Mouse (Mus musculus) testis, postnatal 10 days (tissue): ENCODE data around the gene Cd151.
"Not testable (repeated sequence)": the region's sequence is repeated elsewhere in the genome, so short reads cannot be mapped to it uniquely, and the experiment has no call there.

Experiments
- DNase-seq: peaks from one replicate; pipeline ENCODE4 v3.0.0; 2021; ENCODE audit warnings: low spot score

Gene Cd151

DNA sequence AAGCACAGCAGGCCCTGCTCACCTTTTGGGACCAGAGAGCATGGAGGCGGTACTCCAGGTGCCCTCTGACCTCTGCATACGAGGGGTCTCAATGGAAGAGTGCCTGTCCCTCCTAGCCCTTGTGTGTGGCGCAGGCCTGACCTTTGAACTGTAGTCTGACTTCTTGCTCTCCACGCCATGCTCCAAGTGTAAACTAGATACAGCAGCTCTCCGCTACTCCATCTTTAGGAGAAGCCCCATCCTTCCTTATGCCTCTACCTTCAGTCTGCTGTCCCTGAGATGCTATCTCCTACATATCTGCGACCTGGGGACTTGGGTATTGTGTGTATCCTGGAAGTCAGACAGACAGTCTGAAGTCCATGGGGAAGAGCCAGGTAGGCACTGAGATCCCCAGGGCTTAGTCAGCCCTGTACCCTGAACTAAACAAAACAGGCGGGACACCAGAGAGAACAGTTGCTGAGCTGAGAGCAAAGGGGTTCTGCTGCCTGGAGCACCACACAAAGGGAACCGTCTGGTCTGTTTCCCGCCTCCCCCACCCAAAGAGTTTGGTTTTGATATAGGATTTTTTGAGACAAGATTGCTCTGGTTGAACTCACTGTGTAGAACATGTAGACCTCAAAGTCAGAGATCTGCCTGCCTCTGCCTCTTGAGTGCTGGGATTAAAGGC, 31.2 kb upstream of the Cd151 start:
- no peak for DNase-seq

DNA sequence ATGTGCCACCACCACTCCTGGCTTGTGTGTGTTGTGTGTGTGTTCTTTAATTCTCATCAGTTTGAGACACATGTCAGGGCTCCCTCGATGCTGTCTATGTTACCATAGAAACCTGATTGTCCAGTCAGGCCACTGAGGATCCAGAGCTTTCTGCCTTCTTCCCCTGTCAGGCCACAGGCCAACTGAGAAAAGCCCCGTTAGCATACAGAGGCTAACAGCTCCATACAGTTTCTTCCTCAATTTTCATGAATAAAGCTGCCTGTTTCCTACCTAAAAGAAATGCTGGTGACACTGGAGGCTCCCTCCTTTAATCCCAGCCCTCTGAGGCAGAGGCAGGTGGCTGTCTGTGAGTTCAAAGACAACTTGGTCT, 30.7 kb upstream of the Cd151 start:
- no peak for DNase-seq

DNA sequence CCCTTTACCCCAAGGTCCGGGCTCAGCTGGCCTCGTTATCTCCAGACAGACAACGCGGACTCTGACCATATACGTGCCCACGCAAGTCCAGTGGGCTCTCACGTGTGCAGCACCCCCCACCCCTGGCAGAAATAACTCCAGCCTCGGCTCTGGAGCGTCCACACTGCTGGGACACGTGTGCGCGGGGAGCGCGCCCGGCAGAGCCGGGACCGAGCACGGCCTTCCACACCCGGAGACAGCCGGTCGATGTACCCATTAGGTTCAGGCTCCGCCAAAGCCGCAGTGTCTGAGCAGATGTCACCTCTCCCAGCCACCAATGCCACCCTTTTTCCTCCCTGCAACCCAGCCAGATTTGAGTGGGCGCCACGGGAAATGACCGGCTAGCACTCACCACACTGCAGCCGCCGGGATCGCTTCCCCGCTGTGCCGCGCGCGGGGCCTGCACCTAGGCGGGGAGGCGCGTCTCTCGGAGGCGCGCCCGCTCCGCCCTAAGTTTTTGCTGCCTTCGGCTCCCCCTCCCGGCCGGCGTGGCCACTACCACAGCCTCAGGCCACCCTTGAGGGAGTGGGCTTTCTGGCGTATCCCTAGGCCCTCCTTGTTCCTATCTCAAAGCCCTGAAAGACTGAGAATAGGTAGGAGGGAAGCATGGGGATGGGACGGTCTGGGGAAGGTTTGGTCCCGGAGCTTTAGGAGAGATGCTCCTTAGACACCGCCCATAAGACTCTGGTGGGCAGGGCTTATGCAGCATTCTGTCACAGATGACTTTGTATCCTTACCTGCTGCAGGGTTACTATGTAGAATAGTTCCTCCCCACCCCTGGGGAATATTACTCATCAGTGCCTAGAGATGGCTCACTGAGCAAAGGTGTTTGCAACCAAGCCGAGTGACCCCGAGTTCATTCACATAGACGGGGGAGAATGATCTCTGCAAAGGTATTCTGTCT, 29.7 kb upstream of the Cd151 start, which contains the start of gene Slc25a22:
Gene Slc25a22, minus strand, starts transcription at position 715 of the 943 bp plus-strand sequence.
- DNase-seq, result peak; percentile 89

DNA sequence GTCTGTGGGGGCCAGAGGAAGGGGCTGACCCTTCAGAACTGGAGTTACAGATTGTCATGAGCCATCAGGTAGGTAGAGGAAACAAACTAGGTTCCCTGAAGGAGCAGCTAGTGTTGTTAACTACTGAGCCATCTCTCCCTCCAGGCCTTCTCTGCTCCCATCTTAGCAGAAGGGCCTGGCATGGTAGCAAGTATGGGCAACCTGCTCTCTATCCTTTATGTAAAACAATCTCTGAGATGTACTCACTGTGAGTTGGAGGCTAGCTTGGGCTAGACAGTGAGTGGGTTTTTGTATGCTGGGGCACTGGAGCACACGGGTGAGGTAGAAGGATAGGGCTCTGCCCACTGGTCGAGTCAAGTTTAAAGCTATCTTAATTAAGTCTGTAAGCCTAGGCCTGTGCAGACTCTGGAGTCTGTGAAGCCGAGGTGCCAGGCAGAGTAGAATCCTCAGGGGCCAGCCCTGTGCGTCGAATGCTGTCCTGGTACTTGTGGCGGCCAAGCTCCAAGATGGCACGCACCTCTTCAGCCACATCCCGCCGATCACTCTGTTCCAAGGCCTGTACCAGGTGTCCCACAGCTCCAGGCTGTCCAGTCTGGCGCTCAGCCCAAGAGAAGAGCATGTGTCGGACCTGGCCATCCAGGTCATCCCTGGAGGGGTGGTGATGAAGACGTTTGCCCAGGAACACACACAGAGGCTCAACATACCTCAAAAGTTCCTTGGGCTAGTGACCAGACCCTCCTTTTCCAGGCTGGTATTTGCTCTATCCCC, 28.8 kb upstream of the Cd151 start:
- no peak for DNase-seq

DNA sequence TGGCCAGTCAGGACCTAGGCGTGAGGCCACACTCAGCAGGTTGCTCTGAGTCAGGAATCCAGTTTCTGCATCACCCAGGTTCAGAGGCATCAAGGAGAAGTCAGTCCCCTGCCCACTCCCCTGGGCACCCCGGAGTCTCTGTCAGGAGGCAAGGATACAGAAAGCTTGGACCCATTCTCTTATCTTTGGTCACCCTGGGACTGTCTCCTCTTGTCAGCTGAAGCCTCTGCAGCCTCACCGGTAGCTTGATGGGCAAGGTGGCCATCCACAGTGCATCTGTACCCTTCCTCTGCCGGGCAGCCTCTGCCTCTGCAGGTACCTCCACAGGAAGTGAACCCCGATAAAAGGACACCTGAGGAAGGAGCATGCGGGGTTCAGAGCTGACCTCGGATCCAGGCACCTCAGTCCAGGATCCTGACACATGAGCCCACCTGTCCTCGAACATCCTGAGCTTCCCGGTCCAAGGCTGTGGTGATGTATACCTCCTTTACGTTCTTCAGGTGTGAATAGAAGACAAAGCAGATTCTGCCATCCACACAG, 28.0 kb upstream of the Cd151 start:
- DNase-seq, result no peak

DNA sequence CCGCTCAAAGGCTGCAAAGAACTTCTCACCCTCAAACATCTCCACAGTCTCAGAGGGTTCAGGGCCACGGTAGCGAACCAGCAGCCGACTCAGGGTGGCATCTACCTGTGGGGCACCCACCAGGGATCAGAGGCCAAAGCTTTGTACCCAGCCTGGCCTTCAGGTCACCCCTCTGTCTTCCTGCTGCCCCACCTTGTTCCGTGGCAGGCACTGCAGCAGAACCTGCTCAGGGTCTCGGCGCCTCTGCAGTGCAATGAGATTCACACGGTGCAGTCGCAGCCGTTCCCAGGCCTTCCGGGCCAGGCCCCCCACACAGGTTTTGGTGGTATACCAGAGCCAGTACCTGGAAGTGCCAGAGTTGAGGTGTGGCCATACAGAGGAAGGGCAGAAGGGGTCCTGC, 27.4 kb upstream of the Cd151 start:
- DNase-seq, result no peak

DNA sequence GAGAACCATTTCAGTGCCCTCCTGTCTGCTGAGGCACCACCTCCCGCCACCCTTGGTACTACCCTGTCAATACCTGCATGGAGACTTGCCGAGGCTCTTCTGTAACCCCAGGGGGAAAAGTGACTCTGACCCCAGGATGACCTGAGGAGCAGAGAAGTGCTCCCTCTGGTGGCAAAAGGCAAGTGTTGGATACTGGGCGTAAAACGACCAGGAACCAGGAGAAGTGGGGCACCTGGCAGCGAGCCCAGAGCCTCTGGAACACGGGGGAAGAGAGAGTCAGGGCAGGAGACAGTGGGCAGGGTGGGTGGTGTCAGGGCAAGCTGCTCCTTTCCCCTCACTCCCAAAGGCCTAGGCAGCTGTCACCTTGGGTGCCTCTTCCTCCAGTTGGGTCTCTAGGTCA, 26.6 kb upstream of the Cd151 start:
- peak; percentile 81 for DNase-seq

DNA sequence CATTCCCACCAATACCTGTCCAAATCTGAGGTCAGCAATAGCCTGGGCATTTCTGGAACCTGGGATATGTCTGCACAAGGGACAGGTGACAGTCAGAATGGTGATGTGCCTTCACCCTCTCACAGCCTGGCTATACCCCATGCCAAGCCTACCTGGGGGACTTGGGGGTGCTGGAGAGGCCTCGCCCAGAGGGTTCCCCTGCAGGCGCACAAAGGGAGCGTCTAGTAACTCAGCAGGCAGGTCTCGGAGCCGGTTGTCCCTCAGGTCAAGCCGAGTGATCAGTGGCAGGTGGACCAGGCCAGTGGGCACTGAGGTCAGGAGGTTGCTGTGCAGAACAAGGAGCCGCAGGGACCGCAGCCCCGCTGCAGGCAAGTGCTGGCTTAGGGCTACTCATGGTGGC, 25.7 kb upstream of the Cd151 start:
- no peak for DNase-seq

DNA sequence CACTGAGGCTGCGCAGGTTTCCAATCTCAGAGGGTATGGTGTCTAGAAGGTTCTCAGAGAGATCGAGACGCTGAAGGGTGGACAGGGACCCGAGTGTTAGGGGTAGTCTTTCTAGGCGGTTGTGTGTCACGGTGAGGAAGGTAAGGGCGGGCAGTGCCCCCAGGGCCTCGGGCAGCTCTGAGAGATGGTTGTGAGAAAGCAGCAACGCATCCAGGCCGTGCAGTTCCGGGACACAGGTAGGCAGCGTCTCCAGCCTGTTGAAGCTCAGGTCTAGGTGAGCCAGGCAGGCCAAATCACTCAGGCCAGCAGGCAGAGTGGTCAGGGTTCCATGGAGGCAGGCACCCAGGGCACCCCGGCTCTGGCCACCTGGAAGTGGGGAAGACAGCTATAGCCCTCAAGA, 25.0 kb upstream of the Cd151 start:
- DNase-seq, result no peak

DNA sequence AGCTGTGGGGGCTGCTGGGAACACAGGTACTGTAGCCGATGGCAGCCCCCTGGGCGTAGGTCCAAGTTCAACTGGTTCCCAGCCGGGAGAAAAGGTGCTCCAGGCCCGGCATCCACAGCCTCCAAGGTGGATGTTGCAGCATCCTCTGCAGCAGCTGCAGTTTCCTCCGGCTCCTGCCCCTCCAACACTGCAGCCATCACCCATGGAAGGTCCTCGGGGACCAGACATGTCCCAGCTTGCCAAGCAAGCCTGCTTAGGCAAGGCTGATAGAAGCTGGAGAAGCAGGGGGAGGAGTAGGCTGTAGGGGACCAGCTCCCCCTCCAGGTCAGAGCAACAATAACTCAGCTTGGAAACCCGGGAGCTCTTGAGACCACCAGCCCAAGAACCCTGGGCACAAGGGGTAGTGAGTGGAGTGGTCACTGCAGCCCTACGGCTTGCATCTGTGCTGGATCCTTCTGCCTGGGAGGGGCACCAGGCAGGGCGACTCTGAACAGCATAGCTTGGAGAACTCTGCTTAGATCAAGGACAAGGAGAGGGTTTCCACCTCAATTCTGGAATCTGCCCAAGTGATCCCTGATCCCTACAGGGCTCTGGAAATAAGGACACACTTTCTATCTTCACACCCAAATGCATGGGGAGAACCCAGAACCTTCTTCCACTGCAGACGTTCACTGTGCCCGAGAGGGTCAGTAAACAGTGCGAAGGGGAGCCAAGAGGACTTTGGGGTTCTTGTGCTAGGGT, 23.9 kb upstream of the Cd151 start:
- DNase-seq, result no peak

DNA sequence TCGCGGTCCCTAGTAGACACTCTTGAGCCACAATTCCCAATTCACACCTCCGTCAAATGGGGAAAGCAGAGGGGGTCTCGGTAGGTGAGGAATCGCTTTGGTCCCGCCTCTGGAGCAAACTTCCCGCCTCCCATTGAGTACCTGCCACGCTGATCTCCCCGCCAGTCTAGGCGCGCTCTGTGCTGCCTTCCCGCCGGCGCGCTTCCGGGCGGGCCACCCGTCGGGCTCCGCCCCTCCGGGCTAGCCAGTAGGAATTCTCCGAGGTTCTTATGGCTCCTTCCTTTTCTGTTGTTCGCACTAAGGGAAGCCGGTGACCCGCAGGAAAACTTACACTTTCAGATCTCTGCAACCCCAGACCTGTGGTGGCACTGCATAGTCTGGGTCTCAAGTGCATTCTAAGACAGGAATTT, 23.4 kb upstream of the Cd151 start, which contains the start of gene Pidd1:
Gene Pidd1, minus strand, starts transcription at position 198 of the 410 bp plus-strand sequence.
- peak; percentile 78 for DNase-seq

DNA sequence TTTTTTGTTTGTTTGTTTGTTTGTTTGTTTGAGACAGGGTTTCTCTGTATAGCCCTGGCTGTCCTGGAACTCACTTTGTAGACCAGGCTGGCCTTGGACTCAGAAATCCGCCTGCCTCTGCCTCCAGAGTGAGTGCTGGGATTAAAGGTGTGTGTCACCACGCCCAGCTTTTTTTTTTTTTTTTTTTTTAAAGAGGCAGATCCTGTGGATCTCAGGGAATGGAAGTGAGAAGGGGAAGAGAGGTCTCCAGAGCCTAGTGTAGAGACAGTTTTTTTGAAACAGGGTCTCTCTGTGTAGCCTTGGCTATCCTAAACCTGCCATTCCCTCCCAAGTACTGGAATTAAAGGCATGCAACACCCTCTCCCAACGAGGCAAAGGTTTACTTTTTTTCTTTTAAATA, 20.8 kb upstream of the Cd151 start:
- DNase-seq, result not testable (repeated sequence)

DNA sequence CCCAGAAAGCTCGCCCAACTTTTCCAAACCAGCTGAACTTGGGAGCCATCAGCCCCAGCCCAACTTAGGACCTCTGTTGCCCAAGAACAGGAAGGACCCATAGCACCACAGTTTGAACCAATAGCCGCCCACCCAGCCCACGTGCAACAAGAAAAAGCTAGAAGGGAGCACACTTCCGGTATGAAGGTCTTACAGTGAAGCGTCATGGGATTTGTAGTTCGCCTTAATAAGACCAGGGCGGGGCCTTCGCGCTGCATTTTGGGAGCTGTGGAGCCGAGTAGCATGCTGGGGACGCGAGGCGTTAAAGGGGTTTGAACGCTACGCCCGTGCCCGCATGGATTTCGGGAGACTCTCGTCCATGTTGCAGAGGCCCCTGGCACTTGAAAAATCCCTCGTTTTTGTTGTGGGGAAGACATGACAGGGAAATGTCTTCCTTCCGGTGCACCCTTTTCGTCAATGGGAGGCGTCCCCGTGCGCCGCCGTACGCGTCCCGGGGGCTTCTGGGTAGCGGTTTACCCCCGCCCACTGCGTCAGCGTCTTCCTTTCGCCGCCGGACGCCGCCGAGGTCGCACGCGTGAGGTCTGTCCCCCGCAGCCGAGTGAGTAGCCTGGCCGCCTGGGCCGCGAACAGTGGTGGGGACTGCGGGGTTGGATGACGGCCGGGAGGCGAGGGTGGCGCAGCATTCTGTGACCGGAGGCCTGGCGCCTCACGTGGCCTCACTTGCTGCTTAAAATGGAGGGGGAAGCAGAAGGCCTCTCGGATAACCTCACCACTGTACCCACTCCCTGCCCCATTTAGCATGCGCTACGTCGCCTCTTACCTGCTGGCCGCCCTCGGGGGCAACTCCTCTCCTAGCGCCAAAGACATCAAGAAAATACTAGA, 19.8 kb upstream of the Cd151 start, which contains the start of gene Rplp2:
Gene Rplp2, plus strand, starts transcription at position 261 of the 882 bp plus-strand sequence.
- DNase-seq, result peak; percentile 94

DNA sequence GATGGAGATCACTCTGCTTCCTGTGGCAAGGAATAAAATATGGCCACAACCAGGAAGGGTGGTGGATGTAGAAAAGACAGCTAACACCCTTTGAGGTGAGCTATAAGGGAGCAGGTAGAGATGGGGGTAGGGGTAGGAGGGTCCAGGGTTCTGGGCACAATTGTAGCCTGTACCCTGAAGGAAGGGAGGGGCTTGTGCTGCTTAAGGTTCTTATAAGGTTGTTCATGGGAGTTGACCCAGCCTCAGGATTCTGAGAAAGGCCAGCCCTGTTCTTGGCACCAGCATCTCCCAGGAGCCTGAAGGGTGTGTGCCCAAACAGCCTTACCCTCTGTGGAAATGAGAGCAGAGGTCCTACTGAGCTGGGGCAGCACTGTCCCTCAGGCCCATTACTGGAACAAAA, 15.3 kb upstream of the Cd151 start:
- DNase-seq, result no peak

DNA sequence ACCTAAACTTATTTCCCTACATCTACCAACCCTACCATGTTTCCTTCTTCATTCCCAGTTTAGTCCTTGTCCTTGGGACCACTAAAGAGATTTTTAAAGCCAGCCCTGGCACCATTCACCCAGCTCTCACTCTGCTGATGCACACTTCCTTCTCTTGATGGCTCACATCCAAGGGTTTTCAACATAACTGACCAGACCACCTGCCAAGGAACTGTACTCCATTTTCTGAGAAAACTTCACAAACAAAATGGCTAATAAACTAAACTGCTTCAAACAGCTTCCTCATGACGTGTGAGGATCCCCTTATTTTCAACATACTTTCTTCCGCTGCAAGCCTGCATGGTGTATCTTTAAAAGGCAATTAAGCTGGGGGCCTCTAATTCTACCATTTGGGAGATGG, 13.6 kb upstream of the Cd151 start:
- DNase-seq, result no peak

DNA sequence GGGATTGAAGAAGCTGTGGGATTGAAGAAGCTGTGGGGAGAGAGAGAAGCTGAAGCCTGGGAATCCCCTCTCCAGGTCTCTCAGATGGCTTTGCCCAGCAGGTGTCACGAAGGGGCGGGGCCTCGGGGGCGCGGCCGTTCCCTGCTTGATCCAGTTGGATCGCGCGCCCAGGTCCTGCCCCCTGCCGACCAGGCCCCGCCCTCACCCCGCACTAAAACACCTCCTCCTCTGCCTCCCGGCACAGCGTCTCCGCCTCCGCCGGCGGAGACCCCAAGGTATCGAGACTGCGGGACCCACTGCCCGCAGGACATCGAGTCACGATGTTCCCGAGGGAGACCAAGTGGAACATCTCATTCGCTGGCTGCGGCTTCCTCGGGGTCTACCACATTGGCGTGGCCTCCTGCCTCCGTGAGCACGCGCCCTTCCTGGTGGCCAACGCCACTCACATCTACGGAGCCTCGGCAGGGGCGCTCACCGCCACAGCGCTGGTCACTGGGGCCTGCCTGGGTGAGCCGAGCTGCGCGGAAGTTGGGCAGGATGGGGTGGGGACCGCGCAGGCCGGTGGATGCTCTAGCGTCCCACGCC, 12.1 kb upstream of the Cd151 start, which contains the start of gene Pnpla2:
Gene Pnpla2, plus strand, starts transcription at position 232 of the 585 bp plus-strand sequence.
- peak; percentile 99 for DNase-seq

DNA sequence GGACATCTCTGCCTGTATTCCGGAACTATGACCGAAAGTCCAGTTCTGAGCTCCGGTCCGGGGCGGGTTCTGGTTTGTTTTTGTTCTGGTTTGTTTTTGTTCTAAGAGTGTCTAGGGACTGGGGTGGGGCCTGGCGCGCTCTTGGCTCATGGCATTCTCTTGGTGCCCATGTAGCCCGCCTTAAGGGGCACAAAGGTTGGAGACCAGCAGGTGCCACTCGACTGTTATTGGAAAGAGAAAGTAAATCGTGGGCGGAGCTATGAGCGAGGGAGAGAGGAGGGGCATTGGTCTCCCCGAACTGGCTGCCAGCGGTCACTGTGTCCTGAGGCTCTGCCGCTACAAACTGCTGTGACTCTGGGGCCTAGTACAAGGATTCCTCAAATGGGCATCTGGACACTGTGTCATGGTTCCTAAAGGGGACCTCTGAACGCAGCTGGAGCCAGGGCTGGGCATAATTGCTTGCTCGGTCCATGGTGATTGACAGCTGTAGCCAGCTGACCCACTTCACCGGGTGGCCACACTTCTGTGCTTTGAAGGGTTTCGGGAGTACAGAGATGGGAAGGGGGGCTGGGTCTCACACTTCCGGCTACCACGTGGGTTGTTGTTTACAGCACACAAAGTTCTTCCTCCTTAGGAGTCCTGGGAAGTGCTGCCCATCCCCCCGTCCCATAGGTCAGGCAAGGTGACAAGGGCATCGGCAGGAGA, 11.4 kb upstream of the Cd151 start:
- DNase-seq, result peak; percentile 74

DNA sequence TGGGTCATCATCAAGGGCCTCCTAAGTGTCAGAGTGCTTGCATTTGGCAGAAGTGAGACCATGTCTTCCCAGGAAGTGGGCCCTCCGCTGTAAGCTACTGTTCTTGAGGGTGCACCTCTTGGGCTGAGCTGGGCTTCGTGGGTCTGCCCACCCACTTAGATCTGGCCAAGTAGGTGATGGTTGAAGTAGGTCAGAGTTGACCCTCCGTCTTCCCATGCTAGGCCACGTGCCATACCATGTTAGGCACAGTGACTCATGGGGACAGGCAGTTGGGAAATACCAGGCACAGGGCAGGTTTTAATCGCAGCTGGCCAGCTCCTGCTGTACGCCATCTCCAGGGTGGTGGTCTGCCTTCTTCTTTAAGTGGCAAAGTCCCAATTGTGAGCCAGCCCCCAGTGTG, 10.5 kb upstream of the Cd151 start:
- no peak for DNase-seq

DNA sequence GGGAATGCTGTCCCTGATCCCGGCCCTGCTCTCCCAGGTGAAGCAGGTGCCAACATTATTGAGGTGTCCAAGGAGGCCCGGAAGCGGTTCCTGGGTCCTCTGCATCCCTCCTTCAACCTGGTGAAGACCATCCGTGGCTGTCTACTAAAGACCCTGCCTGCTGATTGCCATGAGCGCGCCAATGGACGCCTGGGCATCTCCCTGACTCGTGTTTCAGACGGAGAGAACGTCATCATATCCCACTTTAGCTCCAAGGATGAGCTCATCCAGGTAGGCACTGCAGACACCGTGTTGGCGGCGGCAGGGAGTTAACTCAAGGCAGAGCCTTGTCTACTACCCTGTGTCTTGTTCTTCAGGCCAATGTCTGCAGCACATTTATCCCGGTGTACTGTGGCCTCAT, 10.0 kb upstream of the Cd151 start:
- DNase-seq, result no peak
